ENCODE assay signal across 8 mouse cellular contexts in the genomic region with DNA sequence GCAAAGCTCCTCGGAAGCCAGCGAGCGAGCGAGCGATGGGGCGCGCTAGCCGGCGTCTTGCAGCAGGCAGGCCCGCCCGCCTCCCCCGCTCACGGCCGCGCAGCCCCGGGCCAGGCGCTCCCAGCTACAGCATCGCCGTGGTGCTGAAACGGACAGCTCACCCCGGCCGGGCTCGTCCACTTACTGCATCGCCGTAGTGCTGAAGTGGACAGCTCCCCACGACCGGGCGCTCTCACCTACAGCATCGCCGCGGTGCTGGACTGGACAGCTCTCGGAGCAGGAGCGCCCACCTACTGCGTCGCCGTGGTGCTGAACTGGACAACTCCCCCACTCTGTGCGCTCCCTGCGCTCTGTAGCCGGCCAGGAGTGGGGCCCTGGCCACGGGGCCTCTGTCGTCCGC. TPM values are rescaled to one million over a fixed set of nuclear protein-coding genes. Genes with fewer than 3 reads are reported as not detected.
DNase-seq lines count a peak whose midpoint lies in the region; ATAC-seq and TF ChIP-seq lines count a peak whose summit lies in the region.

TSS of gene Cacng2 (minus strand) at position 325 of the 400 bp plus-strand sequence.

- H3K4me2 ChIP-seq in hindbrain, postnatal 0 days (ENCODE audit: low read depth, low read length) = peak within 1 kb of the TSS; percentile 66

- H3K9ac ChIP-seq in hindbrain, postnatal 0 days (replicated peaks; ENCODE audit: low read length) = peak within 1 kb of the TSS; percentile 77

- TF ChIP-seq CTCF in hindbrain, postnatal 0 days (IDR thresholded peaks at IDR 0.05; ENCODE audit: low read depth) = 0 out of 2 replicates have a peak, but pooled peaks have one; percentile 15

- H3K27me3 ChIP-seq in hindbrain, postnatal 0 days (ENCODE audit: insufficient read depth, low read length) = no peaks in the 10 kb centered on the region

- DNase-seq in T-cell, adult 2 months (ENCODE audit: low spot score) = peak; percentile 59
- peak; percentile 92 for DNase-seq in gastrocnemius, adult 8-10 months (ENCODE audit: low spot score in 2 of 2)
- DNase-seq in hindbrain, postnatal 0 days (ENCODE audit: low spot score) = peak; percentile 92
- DNase-seq in left cerebral cortex, adult 18-20 months (ENCODE audit: low spot score in 2 of 2) = peak; percentile 82 to 83
- DNase-seq in lung, postnatal 4 days = peak; percentile 97 to 98
- peak; percentile 61 for DNase-seq in retina, postnatal 7 days (ENCODE audit: low read depth, low spot score)
- DNase-seq in urinary bladder, postnatal 10 days (ENCODE audit: low spot score) = peak; percentile 98

- under 1% methylated on average over 42 of the region's 42 CpGs for WGBS in hindbrain, postnatal 0 days

- no peaks in the 10 kb centered on the region for H3K9me3 ChIP-seq in hindbrain, postnatal 0 days (ENCODE audit: low read length)

- peak; percentile 100 for ATAC-seq in common myeloid progenitor, adult 5-6 weeks (replicated peaks; ENCODE audit: low read depth, poor library complexity, severe bottlenecking)
- ATAC-seq in hindbrain, postnatal 0 days = peak; percentile 93

- H3K4me1 ChIP-seq in hindbrain, postnatal 0 days (ENCODE audit: insufficient read depth, low read length) = peaks cover 10% of the 10 kb centered on the region

- peak within 1 kb of the TSS; percentile 88 for H3K27ac ChIP-seq in hindbrain, postnatal 0 days

- peak within 1 kb of the TSS; percentile 67 for H3K4me3 ChIP-seq in hindbrain, postnatal 0 days (ENCODE audit: low read length)

- H3K36me3 ChIP-seq in hindbrain, postnatal 0 days (ENCODE audit: insufficient read depth, low read length) = no peaks in the 10 kb centered on the region

RNA-seq across cellular contexts. Expression of gene Cacng2, which starts in this region (rescaled TPM):
- not detected in 2 replicates for total RNA-seq in common myeloid progenitor, adult 5-6 weeks (2017)
- not detected for total RNA-seq in gastrocnemius, adult 8-10 months (2022)
- 22.5 and 24.4 TPM in 2 replicates for total RNA-seq in hindbrain, postnatal 0 days (2014; rRNA removed)
- 19.8 and 21.6 TPM in 2 replicates for polyA plus RNA-seq in hindbrain, postnatal 0 days (2015; fragmentation: Nextera tagmentation; extraction: Ambion mirVana)
- total RNA-seq in left cerebral cortex, adult 18-20 months (2021) = 10 to 100 TPM; 51.4 to 54.6 TPM

Comparison
In these comparisons a context has a peak if more than half of its experiments do, and no peak if none do; other contexts are left out.
1. Peak in every context shown above with its lines: DNase-seq, ATAC-seq, H3K4me3 ChIP-seq and H3K27ac ChIP-seq.
2. RNA of gene Cacng2 (total RNA-seq): 51.4 to 54.6 TPM in left cerebral cortex, adult 18-20 months and 22.5 to 24.4 TPM in hindbrain, postnatal 0 days; not detected in common myeloid progenitor, adult 5-6 weeks and not detected in gastrocnemius, adult 8-10 months; every median in the first group is over 10 times any median in the second.
3. Peak in ATAC-seq in common myeloid progenitor, adult 5-6 weeks; RNA of the gene not detected or under 1 TPM.
4. Peak in DNase-seq in gastrocnemius, adult 8-10 months; RNA of the gene not detected or under 1 TPM.